8 mouse cellular contexts compared by ENCODE assay signal in genomic region chr11:116852291-116852890, GRCm38 (mm10). TPM values are rescaled to one million over a fixed set of nuclear protein-coding genes. Genes with fewer than 3 reads are reported as not detected.
DNase-seq lines count a peak whose midpoint lies in the region; ATAC-seq and TF ChIP-seq lines count a peak whose summit lies in the region.

Gene Mfsd11, plus strand, starts transcription at chr11:116852440.

- WGBS in hindbrain, embryonic 11.5 days: under 1% methylated on average over 70 of the region's 91 CpGs

- no peaks in the 10 kb centered on the region for H3K27me3 ChIP-seq in G1E (ENCODE audit: insufficient read depth, low read length)
- H3K27me3 ChIP-seq in hindbrain, embryonic 11.5 days (ENCODE audit: control insufficient read depth, insufficient read depth, low read length): no peaks in the 10 kb centered on the region

- TF ChIP-seq CTCF in G1E (IDR thresholded peaks at IDR 0.05; ENCODE audit: low read depth, low read length): no peak

- H3K4me1 ChIP-seq in G1E (ENCODE audit: insufficient read depth, low read depth, low read length): peaks cover 32% of the 10 kb centered on the region
- H3K4me1 ChIP-seq in hindbrain, embryonic 11.5 days (replicated peaks; ENCODE audit: control insufficient read depth, insufficient read depth, low read length): peaks cover 10% of the 10 kb centered on the region

- no peak for ATAC-seq in G1E (ENCODE audit: extremely low read depth, insufficient number of reproducible peaks, low FRiP score, poor library complexity, severe bottlenecking)
- ATAC-seq in hindbrain, embryonic 11.5 days (ENCODE audit: low FRiP score): peak; percentile 34; the same call in 1 of the 2 replicates

- H3K9me3 ChIP-seq in G1E (replicated peaks): no peaks in the 10 kb centered on the region
- H3K9me3 ChIP-seq in hindbrain, embryonic 11.5 days (ENCODE audit: control insufficient read depth, low read length): no peaks in the 10 kb centered on the region

- DNase-seq in G1E (ENCODE audit: low spot score): peak; percentile 72
- peak; percentile 72 for DNase-seq in cerebellum, adult 9-10 months
- peak; percentile 63 to 81 for DNase-seq in frontal cortex, postnatal 10 days (ENCODE audit: low spot score in 2 of 2)
- peak; percentile 77 for DNase-seq in hindbrain, embryonic 11.5 days (ENCODE audit: low spot score)
- peak; percentile 71 to 72 for DNase-seq in layer of hippocampus, postnatal 14 days (ENCODE audit: low spot score in 2 of 2)
- peak; percentile 89 for DNase-seq in lung, postnatal 10 days
- DNase-seq in ovary, postnatal 36 days (ENCODE audit: low spot score): peak; percentile 81
- peak; percentile 85 for DNase-seq in thymus, postnatal 25 days

- H3K4me3 ChIP-seq in G1E (ENCODE audit: low read depth, low read length): peak within 1 kb of the TSS; percentile 99
- peak within 1 kb of the TSS; percentile 99 for H3K4me3 ChIP-seq in hindbrain, embryonic 11.5 days (ENCODE audit: low read depth, low read length)

- peak within 1 kb of the TSS; percentile 75 for H3K4me2 ChIP-seq in hindbrain, embryonic 11.5 days (replicated peaks; ENCODE audit: low read depth, low read length)

- H3K9ac ChIP-seq in hindbrain, embryonic 11.5 days (ENCODE audit: low read depth, low read length): peak within 1 kb of the TSS; percentile 97

- peaks cover 54% of the 10 kb centered on the region for H3K36me3 ChIP-seq in G1E (replicated peaks)
- H3K36me3 ChIP-seq in hindbrain, embryonic 11.5 days (ENCODE audit: control insufficient read depth, insufficient read depth, low read length): peaks cover 2% of the 10 kb centered on the region; the same call in 1 of the 2 replicates

- peak within 1 kb of the TSS; percentile 97 for H3K27ac ChIP-seq in hindbrain, embryonic 11.5 days (ENCODE audit: low read depth, low read length)

RNA-seq across cellular contexts. Expression of gene Mfsd11, which starts in this region (rescaled TPM):
- total RNA-seq in G1E (2014; fragmentation: Nextera tagmentation): 15.1 and 22.0 TPM in 2 replicates
- 45.9 and 55.1 TPM in 2 replicates for total RNA-seq in G1E (2017)
- polyA plus RNA-seq in G1E (2012): 3.8 and 6.6 TPM in 2 replicates
- 37.0 and 38.6 TPM in 2 replicates for polyA plus RNA-seq in hindbrain, embryonic 11.5 days (2014; fragmentation: Nextera tagmentation; extraction: Ambion mirVana)
- total RNA-seq in layer of hippocampus, postnatal 14 days (2021): 10 to 100 TPM; 38.5 to 48.9 TPM
